Mouse (Mus musculus): ENCODE measurements at regions not wholly inside any gene's neighbourhood (a gene's known extent, or its start where the extent isn't known, plus 50 kb on each side); places are given as distances from the start of the nearest gene placed in this dataset.

DNA sequence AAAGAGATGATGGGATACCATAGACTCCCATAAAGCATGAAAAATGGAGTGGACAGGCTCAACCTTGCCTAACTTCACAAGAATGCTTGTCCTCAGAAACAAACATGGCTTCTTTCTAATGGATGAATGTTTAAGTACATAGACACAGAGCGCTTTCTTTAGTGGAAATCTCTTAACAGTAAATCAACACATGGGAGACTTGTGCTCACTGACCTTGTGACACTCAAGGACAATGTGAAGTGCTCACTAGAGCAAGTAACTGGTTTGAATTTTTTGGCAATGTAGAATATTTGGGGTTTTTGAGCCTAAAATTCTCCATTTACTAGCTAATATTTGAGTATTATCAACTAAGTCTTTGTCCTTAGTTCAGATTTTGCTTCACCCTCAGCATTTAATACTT is 88.0 kb downstream of the Tent5c start:
- ATAC-seq (replicated peaks; ENCODE audit: low FRiP score, low TSS enrichment, poor library complexity, severe bottlenecking) = no peak

- ATAC-seq (replicated peaks; ENCODE audit: low FRiP score, low TSS enrichment, poor library complexity, severe bottlenecking) = no peak
Measured at GRCm38 (mm10) chr3:100397491-100397890, 91.6 kb downstream of the Tent5c start.

GRCm38 (mm10) chr3:100394911-100395604 is 94.1 kb downstream of the Tent5c start:
- ATAC-seq (replicated peaks; ENCODE audit: low FRiP score, low TSS enrichment, poor library complexity, severe bottlenecking) = no peak

DNA sequence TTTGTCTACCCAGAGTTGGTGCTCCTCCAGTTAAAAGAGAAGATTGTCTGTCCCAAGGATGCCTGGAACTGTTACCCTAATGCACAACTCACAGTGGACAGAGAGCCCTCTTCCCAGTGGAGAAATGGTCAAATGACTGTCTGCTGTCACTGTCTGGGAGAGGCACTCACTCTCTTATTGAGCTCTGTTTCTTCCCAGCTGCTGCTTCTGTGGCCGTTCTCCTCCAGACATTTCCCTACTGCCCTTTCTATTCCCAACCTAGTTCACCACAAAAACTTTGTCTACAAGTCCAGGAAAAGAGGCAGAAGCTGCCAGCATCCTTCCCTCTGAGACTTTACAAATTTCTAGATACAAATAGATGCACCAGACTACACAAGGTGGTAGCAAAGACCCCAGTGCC is 95.2 kb downstream of the Tent5c start:
- ATAC-seq (replicated peaks; ENCODE audit: low FRiP score, low TSS enrichment, poor library complexity, severe bottlenecking) = no peak

DNA sequence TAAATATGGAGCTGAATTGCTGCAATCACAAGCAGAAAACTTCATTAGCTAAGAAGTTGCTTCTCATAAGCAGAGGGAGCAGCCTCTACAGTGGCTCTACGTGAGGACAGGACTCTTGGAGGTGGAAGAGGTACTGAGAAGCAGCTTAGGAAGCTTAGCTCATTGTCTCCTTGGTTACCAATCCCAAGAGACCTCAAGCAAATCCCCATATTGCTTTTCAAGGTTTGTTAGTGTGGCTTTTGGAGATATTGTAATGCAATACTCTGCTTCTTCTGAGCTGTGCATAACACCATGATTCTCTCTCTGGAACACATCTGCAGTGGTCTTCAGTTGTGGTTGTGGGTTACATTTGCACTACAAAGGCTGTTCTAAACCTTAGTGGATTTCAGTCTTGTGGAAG is 106.9 kb downstream of the Tent5c start:
- no peak for ATAC-seq (replicated peaks; ENCODE audit: low FRiP score, low TSS enrichment, poor library complexity, severe bottlenecking)

DNA sequence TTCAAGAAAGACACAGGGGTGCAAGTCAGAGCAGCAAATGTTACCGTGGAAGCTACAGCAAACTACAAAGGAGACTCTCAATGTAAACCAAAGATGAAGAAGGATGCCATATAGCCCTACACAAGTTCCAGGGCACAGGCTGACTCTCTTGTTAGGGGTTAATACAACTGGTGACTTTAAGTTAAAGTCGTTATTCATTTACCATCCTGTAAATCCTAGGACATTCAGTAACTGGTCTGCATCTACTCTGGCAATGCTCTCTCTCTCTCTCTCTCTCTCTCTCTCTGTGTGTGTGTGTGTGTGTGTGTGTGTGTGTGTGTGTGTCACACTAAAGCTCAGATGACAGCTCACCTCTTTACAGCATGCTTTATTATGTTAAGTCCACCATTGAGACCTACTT is 107.8 kb downstream of the Tent5c start:
- no peak for ATAC-seq (replicated peaks; ENCODE audit: low FRiP score, low TSS enrichment, poor library complexity, severe bottlenecking)

DNA sequence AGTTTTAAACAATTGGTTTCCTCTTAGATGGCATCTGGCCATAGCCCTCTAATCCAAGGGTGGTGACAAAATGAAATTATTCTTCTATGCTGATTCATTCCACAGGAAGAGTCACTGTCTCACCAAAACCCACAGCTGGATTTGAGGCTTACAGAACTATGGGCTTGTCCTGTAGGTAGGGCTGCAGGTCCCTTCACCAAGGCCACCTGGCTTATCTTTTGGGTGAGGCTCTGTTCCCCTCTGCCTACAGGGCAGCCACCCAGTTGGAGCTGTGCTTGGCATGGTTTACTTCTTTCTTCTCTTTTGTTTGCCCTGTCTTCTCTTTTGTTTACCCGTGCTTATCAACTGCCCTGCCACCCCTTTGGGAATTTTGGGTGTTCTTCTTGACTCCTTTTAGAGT is 113.0 kb downstream of the Tent5c start:
- peak; percentile 61; the same call in 1 of the 2 replicates for ATAC-seq (replicated peaks; ENCODE audit: low FRiP score, low TSS enrichment, poor library complexity, severe bottlenecking)

- ATAC-seq (replicated peaks; ENCODE audit: low FRiP score, low TSS enrichment, poor library complexity, severe bottlenecking) = peak; percentile 72
Measured at GRCm38 (mm10) chr3:100366884-100367840, 122.0 kb downstream of the Tent5c start.

GRCm38 (mm10) chr3:100366447-100366846 is 122.7 kb downstream of the Tent5c start:
- ATAC-seq (replicated peaks; ENCODE audit: low FRiP score, low TSS enrichment, poor library complexity, severe bottlenecking) = no peak

DNA sequence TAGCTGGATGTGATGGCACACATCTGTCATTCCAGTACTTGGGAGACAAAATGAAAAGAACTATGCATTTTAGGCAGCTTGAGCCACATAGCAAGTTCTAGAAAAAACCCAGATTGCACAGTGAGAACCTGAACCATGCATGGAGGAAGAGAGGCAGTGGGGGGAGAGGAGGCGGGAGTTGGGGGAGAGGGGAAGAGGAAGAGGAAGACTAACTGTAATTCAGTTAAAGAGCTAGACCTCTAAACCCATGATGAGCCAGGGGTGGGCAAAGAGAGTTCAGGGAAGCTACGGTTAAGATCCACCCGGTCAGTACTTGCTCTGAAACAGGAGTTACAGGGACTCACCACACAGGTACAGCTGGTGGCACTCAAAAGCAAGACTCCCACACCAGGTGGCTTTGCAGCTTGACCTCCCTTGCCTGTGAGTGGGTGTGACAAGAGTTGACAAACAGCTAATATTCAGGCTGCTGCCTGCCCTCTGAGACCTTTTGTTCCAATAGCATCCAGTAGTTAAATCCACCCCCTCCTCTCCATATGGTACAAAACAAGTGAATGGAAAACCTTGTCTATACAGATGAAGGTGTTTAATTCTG is 123.7 kb downstream of the Tent5c start:
- no peak for ATAC-seq (replicated peaks; ENCODE audit: low FRiP score, low TSS enrichment, poor library complexity, severe bottlenecking)

- ATAC-seq (replicated peaks; ENCODE audit: low FRiP score, low TSS enrichment, poor library complexity, severe bottlenecking) = no peak
Measured at GRCm38 (mm10) chr3:100364706-100365105, 124.4 kb downstream of the Tent5c start.

DNA sequence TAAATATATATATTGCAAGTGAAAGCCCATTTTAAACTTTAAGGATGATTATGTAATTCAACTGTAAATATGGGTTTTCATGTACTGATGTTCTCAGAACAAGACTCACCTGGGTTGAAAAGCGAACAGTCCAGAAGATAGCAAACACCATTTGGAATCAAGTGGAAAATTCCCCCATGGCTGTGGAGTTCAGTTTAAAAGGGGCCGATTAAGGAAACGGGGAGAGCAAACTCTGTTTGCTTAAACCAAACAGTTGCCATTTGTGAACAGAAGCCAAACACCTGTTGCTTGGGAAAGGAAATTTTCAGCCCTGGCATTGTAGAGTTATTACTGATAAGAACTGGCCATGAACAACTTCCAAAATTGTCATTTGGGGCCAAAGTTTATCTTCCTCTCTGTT is 126.1 kb downstream of the Tent5c start:
- no peak for ATAC-seq (replicated peaks; ENCODE audit: low FRiP score, low TSS enrichment, poor library complexity, severe bottlenecking)

DNA sequence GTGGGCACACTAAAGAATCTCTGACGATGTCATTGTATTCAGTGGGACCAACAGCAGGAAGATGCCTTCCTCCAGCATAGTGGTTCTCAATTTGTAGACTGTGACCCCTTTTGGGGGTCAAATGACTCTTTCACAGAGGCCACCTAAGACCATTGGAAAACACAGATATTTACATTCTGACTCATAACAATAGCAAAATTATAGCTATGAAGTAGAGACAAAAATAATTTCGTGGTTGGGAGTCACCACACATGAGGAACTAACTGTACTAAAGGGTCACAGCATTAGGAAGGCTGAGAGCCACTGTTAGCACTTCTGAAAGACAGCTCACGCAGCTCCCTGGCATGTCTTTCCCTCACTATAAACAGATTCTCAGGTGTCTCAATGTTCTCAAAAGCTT is 129.1 kb downstream of the Tent5c start:
- no peak for ATAC-seq (replicated peaks; ENCODE audit: low FRiP score, low TSS enrichment, poor library complexity, severe bottlenecking)

GRCm38 (mm10) chr3:100359036-100359435 is 130.1 kb downstream of the Tent5c start:
- peak; percentile 92 for ATAC-seq (replicated peaks; ENCODE audit: low FRiP score, low TSS enrichment, poor library complexity, severe bottlenecking)

DNA sequence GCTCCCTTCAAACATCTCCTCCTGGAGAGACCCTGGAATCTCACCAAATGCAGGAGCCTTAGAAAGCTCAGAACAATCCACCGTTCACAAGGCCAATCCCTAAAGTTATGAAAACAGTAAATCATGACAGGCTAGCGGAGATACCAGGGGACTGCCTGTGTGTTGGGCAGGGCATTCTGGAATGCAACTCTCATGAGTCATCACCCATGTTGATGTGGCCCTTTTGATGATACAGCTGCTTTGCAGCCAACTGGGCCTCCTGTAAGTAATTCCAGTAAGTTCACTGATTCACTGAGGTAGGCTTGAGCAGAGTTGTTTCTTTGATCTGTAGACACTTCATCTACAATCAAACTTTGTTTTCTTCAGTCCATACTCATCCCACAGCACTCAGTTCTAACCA is 155.6 kb downstream of the Tent5c start:
- ATAC-seq (replicated peaks; ENCODE audit: low FRiP score, low TSS enrichment, poor library complexity, severe bottlenecking) = no peak

DNA sequence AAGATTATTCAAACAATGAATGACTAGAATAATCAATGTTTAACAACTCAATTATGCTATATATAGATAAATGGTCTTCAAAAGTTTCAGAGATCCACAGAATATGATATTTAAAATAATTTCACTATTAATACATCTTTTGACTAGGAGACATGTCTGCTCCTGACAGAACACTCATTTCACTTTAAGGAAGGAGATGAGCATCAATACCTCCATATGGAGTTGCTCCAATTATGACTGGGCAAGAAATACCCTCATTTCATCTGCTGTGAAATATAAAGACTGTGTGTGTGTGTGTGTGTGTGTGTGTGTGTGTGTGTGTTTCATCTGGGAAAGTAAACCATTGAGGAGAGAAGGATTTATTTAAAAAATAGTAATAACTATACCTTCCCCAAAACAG is 156.2 kb upstream of the Wdr3 start:
- no peak for ATAC-seq (replicated peaks; ENCODE audit: low FRiP score, low TSS enrichment, poor library complexity, severe bottlenecking)

GRCm38 (mm10) chr3:100287818-100288217 is 125.6 kb upstream of the Wdr3 start:
- no peak for ATAC-seq (replicated peaks; ENCODE audit: low FRiP score, low TSS enrichment, poor library complexity, severe bottlenecking)

- ATAC-seq (replicated peaks; ENCODE audit: low FRiP score, low TSS enrichment, poor library complexity, severe bottlenecking) = no peak
Measured at GRCm38 (mm10) chr3:100266976-100267375, 104.8 kb upstream of the Wdr3 start.

GRCm38 (mm10) chr3:100264991-100265390 is 102.8 kb upstream of the Wdr3 start:
- ATAC-seq (replicated peaks; ENCODE audit: low FRiP score, low TSS enrichment, poor library complexity, severe bottlenecking) = no peak
